Mouse (Mus musculus): Measurements from ENCODE around the gene Dennd2c.

Gene Dennd2c

DNA sequence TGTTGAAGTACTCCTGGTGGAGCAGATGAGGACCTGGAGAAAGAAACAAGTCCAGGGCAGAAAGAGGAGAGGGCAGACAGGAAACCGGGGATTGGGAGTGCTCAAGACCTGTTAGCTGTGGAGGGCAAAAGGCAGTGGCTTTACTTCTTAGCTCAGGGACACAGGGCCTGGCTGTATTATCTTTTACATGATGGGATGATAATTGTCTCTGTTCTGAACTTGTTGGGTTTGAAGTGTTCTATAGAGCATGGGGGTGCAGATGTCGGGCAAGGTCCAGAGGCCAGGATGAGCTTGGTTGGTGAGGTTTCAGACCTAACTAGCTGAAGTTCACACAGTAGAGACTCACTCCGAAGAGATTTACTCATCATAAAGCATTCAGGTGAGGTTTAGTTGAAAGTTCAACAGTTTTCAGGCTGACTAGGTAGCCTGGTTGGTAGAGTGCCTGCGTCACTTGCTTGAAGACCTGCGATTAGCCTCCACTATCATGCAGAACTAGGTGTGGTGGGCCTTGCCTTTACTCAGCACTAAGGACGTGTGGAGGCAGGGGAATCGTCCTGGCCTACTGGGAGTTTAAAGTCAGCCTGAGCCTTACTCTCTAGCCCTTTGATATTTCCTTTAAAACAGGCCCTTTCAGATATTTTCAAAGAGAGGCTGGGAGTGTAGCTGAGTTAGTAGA is 5.3 kb downstream of the Dennd2c start:
- DNase-seq (ENCODE audit: low read depth, low spot score) = peak; percentile 93

DNA sequence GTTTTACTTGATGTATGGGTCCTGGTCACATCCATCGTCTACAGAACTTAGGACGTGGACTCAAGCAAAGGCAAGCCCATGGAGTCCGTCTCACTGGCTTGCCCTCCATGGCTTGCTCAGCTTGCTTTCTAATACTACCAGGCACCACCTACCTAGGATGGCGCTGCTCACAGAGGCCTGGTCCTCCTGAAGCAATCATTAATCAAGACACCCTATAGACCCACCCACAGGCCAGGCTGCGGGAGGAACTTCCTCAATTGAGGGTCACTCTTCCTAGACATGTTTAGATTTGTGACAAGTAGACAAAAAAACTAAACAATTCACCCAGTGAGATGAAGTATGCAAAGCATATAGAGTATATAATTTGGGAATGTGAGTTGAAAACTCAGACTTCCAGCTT is 9.8 kb downstream of the Dennd2c start:
- no peak for DNase-seq (ENCODE audit: low read depth, low spot score)

DNA sequence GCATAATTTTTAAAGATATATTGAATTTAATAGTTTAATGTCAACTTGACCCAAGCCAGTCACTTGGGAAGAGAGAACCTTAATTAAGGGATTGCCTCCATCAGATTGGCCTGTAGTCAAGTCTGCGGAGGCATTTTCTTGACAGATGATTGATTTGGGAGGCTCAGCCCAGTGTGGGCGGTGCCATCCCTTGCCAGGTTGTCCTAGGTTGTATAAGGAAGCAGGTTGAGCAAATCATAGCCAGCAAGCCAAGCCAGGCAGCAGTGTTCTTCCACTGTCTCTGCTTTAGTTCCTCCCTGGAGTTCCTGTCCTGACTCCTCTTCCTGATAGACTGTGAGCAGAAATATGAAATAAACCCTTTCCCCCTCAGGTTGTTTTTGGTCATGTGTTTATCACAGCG is 21.2 kb downstream of the Dennd2c start:
- DNase-seq (ENCODE audit: low read depth, low spot score) = no peak

DNA sequence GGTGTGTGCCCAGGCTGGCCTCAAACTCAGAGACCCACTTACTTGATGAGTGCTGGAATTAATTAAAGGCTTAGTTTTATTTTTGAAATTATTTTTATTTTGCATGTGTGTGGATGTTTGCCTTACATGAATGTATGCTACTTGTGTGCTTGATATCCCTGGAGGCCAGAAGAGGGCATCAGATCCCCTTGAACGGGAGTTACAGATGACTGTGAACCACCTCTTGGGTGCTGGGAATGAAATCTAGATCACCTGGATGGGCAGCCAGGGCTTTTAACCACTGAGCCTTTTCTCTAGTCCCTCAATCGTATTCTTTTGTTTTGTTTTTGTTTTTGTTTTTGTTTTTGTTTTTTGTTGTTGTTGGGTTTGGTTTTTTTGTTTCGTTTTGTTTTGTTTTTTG is 23.7 kb downstream of the Dennd2c start:
- DNase-seq (ENCODE audit: low read depth, low spot score) = peak; percentile 68

DNA sequence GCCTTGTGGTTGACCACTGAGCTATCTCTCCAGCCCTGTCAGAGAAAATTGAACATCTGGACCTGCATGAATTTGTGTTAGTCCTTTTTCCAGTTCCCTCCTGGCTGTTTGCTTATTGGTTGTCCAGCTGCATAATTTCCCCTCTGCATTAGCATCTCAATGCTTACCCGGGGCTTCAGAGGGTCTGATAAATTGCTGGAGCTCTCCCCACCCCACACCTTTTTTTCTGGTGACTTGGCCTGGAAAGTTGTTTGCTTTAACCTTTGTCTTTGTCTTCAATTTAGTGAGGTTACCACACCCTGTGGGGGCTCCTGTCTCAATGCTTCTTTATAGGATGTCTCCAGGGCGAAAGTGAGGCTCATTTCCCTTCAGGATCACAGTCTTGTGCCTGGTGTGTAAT is 24.8 kb downstream of the Dennd2c start:
- peak; percentile 91 for DNase-seq (ENCODE audit: low read depth, low spot score)

DNA sequence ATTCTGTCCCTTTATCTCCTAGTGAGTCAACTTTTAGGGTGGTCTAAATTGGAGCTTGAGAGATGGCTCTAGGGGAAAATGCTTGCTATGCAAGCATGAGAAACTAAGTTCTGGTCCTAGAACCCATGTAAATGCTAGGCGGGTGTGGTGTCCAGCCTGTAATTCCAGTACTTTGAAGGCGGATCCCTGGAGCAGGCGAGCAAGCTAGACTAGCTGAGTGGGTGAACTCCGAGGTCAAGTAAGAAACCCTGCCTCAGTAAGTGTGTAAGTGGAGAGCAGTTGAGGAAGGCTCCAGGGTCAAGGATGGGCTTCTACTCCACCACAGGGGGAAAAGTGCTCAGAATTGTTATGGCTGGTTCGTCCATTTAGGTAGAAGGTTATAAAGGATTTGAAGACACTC is 25.3 kb downstream of the Dennd2c start:
- peak; percentile 79 for DNase-seq (ENCODE audit: low read depth, low spot score)

DNA sequence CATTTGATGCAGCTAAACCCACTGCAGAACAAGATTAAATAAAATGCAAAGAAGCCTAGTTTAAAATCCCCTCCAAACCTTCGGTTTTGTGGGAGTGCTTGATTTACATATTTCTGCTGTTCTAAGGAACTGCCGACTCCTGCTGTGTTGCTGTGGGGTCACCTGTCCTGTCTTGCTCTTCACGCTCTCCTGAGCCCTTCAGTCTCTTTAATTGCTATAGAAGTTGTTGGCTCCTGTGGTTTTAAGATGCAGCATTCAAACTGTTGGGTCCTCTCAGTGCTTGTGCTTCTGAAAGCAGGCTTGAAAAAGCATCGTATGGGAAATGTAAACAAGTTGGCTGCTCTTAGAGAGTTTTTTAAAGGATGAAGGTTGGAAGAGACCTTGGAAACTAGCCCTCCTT is 25.8 kb downstream of the Dennd2c start:
- peak; percentile 73 for DNase-seq (ENCODE audit: low read depth, low spot score)

DNA sequence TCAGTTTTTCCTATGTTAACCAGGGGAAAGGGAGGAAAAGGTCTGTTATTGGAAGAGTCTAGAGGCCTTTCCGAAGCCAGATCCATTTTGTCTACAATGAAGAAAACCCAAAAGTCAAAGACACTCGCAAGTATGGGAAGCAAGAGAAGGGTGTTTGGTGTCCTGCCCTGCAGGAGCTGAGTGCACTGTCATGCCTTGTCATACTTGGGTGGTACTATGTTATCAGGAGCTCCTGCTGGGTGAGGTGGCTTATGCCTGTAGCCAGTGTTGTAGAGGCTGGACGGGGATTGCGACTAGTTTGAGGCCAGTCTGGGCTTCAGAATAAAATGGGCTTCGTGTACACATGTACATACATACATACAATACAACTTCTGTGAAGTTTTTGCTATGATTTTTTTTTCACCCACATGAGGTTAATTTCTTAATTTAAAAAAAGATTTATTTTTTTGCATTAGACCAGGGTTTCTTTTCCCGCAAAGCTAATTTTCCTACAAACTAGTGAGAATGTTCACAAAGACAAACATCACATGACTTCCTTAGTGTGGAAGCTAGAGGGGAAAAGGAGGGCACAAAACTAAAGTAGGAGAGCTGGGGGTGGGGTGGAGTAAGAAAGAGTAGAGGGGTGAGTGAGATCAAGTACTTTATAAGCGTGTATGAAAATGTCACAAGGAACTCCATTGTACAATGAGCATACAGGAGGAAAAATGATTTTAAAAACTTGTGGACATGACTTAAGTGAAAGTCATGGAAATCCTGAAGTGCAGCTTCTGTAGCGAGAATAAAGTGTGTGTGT is 27.2 kb downstream of the Dennd2c start:
- no peak for DNase-seq (ENCODE audit: low read depth, low spot score)

DNA sequence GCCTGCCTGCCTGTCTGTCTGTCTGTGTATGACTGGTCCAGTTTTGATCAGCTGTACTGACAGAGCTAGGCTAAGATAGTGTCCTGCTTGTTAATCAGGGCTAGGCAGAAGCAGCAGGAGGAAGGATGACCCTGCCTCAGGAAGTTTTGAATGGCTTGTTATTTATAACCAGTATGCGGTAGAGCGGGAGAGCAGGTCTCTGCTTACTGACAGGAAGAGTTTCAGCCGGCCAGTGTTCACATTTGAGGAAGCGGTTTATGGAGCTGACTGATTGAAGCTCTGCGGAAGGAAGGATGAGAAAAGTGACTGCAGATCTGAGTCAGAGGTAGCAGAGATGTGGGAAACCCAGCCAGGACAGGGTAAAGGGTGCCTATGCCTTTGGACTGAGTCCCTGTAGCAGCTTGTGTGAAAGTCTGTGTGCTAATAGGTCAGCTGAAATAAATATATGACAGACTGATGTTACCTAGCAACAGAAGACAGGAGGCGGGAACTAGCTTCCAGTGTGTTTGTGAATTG is 27.9 kb downstream of the Dennd2c start:
- no peak for DNase-seq (ENCODE audit: low read depth, low spot score)

DNA sequence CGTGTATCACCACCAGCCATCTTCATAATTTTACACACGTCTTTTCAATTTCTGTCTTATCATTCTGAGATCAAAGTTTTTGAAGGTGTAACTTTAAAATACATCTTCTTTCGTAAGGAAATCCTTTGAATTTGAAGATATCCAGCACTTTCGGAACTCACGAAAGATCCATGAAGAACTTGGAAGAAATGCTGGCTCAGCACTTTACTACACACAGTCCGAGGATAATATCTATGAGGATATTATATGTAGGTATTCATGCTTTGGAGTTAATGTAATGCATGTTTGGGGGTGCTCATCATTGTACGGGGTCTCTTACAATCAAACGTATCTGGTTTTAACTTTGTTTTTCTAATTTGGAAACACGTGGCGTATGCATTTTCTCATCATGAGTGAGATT is 30.7 kb downstream of the Dennd2c start:
- no peak for DNase-seq (ENCODE audit: low read depth, low spot score)

DNA sequence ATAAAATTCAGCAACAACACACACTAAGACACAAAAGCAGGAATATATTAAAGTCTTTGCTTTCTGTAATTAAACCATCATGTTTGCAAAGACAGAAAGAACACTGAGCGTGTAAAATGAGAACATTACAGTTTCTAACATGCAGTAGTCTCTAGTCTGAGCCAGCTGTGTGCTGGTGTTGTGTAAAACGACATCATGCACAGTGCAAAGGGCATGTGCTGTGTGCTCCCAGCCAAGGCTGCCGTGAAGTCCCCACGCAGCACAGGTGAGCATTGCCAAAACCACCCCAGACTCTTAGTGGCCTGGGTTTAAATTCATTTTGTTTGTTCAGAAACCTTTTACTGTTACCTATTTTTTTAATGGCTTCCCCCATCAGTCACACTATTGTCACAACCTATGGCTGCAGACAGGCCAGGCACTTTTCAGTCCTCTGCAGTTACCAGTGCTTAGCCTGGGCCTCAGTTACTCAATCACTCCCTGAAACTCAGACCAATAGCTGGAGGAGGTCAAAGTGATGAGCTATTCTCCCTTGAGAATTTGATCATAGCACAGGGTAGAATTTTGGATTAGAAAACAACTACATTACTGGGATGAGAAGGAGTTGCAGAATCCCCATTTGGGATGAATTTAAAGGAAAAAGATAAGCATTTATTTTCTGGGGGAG is 34.1 kb downstream of the Dennd2c start:
- no peak for DNase-seq (ENCODE audit: low read depth, low spot score)

DNA sequence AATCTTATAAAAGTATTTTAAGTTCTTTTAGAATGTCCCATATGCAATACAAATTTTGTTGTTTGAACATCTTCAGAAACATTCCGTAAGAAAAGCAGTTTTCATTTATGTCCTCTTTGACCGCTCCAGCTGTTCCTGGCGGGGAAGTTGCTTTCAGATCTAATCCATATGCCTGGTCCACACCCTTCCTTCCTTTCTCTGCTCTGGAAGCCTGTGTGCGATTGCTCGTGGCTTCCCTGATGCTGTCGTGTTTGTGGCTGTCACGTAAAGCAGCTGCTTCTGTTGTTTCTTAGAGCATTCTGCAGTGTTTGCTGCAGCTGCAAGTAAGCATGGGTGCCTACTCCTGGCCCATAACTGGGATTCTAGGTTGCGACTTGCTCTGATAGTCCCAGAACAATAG is 36.6 kb downstream of the Dennd2c start:
- no peak for DNase-seq (ENCODE audit: low read depth, low spot score)

DNA sequence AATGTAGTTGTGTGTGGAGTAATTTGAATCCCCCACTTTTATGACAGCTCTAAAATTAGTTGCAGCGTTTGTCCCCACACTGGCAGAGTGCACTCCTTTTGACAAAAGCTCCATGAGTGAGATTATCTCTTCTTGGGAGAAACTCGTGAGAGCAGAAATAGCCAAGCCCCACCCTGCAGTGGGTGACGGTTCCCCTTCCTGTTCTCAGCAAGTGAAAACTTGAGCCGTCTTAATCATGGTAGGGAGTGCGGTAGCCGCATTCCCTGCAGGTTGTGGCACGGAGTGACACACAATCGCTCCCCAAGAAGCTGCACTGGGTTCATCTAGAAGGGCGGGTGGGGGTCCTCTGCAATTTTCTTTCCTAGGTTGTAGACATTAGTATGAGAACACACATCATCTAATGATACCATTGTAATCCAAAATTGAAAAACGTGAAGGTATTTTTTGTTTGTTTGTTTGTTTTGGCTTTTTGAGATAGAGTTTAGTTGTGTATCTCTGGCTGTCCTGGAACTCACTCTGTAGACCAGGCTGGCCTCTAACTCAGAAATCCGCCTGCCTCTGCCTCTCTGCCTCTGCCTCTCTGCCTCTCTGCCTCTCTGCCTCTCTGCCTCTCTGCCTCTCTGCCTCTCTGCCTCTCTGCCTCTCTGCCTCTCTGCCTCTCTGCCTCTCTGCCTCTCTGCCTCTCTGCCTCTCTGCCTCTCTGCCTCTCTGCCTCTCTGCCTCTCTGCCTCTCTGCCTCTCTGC is 37.9 kb downstream of the Dennd2c start:
- peak; percentile 23 for DNase-seq (ENCODE audit: low read depth, low spot score)

DNA sequence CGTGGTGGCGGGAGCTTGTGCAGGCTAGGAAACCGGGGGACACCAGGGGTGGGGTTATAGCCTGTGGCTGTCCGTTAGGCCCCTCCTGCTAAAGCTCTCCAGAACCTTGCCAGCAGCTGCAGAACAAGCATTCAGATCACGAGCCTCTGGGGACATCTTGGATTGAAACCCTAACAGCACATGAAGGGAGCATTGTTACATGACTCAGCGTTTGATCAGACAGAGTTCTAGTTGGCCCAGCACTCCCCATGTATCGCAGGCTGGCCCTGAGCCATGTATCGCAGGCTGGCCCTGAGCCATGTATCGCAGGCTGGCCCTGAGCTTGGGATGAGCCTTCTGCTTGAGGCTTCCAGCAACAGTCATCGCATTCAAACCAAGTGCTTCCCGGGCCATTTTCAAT is 38.9 kb downstream of the Dennd2c start:
- no peak for DNase-seq (ENCODE audit: low read depth, low spot score)

DNA sequence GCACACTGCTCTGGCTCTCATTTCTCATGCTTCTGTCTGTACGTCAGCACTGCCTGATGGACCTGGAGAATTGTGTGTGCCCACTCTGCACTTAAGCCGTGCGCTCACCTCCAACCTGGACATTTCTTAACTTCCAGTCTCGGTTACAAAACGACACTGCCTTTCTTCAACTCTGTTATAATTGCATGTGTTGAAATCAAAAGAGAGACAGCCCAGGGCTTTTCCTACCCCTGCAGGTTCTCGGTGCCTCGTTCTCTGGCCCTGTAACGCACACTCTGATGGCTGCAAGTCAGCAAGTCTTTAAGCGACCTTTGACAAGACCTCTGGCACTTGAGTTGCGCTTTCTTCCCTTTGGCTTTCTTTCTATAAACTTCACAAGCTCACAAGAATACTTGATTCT is 40.0 kb downstream of the Dennd2c start:
- no peak for DNase-seq (ENCODE audit: low read depth, low spot score)

DNA sequence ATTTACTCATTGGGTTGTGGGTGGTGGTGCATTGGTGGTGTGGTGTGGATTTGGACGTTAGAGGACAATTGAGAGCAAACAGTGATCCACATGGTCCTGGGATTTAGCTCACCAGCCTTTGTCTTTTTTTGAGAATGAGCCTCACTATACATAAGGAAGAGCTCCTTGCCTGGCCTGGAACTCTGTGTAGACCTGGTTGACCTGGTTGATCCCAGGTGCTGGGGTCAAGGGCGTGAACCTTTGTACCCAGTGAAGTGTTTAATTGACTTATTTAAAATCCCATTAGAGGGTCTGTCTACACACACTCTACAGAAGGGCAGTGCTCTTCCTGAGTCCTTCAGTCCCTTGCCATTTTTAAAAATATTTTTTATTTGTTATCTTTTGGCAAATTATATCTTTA is 42.9 kb downstream of the Dennd2c start:
- peak; percentile 87 for DNase-seq (ENCODE audit: low read depth, low spot score)

DNA sequence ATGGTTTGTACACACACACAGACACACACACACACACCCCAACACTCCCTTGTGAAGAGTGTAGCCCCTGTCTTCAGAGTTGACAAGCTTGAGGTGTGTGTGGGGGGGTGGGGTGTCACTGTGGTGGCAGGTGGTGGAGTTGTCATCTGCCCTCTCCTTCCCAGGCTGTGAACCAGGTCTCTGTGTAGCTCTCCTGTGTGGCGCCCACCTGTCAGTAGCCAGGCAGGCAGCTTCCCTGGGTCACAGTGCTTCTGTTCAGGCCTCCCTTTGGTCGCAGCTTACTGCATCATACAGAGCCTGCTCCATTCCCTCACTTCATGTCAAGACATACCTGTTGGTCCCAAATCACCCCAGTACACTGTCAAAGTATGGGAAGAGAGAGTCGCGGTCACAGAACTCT is 43.4 kb downstream of the Dennd2c start:
- DNase-seq (ENCODE audit: low read depth, low spot score) = peak; percentile 56

DNA sequence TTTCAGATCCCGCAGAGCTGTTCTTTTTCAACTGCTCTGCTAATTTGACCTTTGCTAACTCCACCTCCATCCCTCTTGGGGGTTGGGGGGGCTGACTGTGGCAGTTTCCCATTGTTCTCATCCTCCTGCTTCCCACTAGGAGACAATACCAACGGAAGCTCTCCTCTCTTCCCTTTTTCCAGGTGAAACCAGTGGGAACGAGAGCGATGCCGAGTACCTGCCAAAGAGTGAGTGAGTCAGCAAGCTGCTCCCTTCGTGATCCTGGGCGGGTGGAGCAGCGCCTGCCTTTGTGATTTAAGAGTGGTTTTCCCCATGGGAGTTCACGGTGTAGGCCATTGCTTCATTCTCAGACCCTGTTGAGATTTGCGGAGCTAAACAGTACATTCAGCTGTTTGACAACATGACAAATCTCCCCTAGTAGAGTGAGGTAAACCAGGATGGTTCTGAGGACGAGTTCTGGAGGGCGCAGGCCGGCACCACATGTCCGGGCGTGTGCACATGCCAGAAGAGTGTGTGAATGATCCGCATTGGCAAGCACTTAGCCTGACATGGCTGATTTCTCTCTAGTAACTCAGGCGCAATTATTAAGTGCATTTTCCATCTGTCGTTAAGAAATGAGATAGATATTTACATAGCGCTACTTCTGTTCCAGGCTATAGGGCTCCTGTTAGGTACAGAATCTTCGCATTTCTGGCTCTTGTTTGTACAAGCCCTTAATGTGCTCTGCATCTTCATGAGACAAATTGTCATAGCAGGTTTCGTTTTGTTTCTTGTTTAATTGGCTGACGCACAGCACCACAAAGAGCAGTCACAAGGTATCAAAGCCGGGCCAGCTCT is 44.1 kb downstream of the Dennd2c start:
- peak; percentile 97 for DNase-seq (ENCODE audit: low read depth, low spot score)

DNA sequence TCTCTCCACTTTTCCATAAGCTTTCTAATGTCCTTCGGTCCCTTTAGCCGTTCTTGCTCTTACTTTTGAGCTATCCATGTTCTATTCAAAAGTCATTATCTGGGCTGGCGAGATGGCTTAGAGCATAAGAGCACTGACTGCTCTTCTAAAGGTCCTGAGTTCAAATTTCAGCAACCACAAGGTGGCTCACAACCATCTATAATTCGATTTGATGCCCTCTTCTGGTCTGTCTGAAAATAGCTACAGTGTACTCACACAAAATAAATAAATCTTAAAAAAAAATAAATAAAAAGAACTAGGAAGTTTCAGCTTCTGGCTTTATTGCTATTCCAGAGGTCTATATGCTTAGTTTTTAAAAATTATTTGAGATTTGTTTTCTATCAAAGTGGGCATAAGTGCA is 45.4 kb downstream of the Dennd2c start:
- no peak for DNase-seq (ENCODE audit: low read depth, low spot score)

DNA sequence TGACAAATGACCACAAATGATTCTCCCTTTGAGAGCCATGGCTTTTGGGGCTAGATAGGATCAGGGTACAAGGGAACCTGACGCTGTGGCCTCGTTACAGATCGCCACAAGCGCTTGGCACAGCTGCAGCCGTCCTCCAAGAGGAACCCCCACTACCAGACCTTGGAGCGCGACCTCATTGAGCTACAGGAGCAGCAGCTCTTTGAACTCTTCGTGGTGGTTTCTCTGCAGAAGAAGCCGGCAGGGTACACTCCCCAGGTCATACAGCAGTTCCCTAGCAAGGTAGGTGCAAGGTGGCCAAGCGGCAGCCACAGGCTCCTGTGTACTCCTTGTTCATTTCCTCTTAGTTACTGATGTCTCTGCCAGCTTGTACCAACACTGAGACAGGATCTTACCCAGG is 46.5 kb downstream of the Dennd2c start:
- no peak for DNase-seq (ENCODE audit: low read depth, low spot score)

DNA sequence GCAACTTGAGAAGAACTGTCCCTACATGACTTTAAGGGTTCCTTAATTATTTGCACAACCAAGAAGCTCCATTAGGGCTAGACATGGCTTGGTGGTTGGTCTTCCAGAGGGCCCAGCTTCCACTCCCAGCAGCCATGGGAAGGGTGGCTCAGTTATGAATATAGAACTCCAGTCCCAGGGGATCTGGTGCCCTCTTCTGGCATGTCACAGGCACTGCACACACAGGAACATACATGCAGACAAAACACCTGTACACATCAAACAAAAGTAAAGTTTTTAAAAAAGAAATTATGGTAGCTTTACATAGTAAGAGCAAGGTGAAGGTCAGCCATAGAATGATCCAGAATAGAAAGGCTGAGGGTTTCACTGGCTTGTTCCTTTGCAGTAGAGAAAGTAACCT is 51.4 kb downstream of the Dennd2c start:
- no peak for DNase-seq (ENCODE audit: low read depth, low spot score)
